Mouse (Mus musculus) kidney, embryonic 14.5 days (tissue): ENCODE measurements around the gene Cdt1. TPM values are rescaled to one million over a fixed set of nuclear protein-coding genes. Genes with fewer than 3 reads are reported as not detected.
A peak's percentile ranks its signal among the peaks of the same experiment; 100 is the strongest.

Experiments
- ATAC-seq: fragments of 200-750 bp; cut with Nextera tagmentation; 2 replicates; pipeline ENCODE4 v1.8.0; 2017; ENCODE audit warnings: moderate number of reproducible peaks, mild to moderate bottlenecking, moderate TSS enrichment, moderate library complexity; ENCODE audit not compliant: low FRiP score, low TSS enrichment
- H3K27ac ChIP-seq: fragments of 300-500 bp; sonication (generic); 2 replicates; pipeline ENCODE4 v1.5.1; 2014; ENCODE audit warnings: low read depth, mild to moderate bottlenecking, low read length, moderate library complexity, mixed read lengths
- H3K27me3 ChIP-seq: fragments of 300-500 bp; sonication (generic); 2 replicates; pipeline ENCODE4 v1.6.1; 2014; ENCODE audit warnings: mild to moderate bottlenecking, low read length; ENCODE audit not compliant: control insufficient read depth, insufficient read depth
- H3K36me3 ChIP-seq: fragments of 300-500 bp; sonication (generic); 2 replicates; pipeline ENCODE4 v1.6.1; 2014; ENCODE audit warnings: low read length, mixed read lengths; ENCODE audit not compliant: control insufficient read depth, insufficient read depth
- H3K4me1 ChIP-seq: fragments of 300-500 bp; sonication (generic); 2 replicates; pipeline ENCODE4 v1.6.1; 2014; ENCODE audit warnings: low read length, mixed read lengths; ENCODE audit not compliant: control insufficient read depth, insufficient read depth
- H3K4me2 ChIP-seq: fragments of 300-500 bp; sonication (generic); replicated peaks from 2 replicates; pipeline ENCODE4 v1.6.1; 2014; ENCODE audit warnings: low read depth, mild to moderate bottlenecking, low read length
- H3K4me3 ChIP-seq: fragments of 300-500 bp; sonication (generic); 2 replicates; pipeline ENCODE4 v1.5.1; 2014; ENCODE audit warnings: mild to moderate bottlenecking, low read length
- H3K9ac ChIP-seq: fragments of 300-500 bp; sonication (generic); 2 replicates; pipeline ENCODE4 v1.6.1; 2014; ENCODE audit warnings: low read depth, mild to moderate bottlenecking, low read length, moderate library complexity
- H3K9me3 ChIP-seq: fragments of 300-500 bp; sonication (generic); 2 replicates; pipeline ENCODE4 v1.6.1; 2016; ENCODE audit warnings: low read length; ENCODE audit not compliant: control insufficient read depth
- WGBS: fragments of 180-500 bp; shearing (Covaris S2); extraction: QIAGEN DNeasy Blood & Tissue Kit; methylation state at CpG from one replicate; pipeline ENCODE4 v1.1.7; 2014; 5-methylcytosine and 5-hydroxymethylcytosine counted together
- polyA plus RNA-seq: library from polyadenylated mRNA; unstranded; fragments of >200 nt; fragmentation: Nextera tagmentation; extraction: Ambion mirVana; gene quantifications from 2 replicates; pipeline ENCODE4 v1.2.1, GENCODE M21; 2014

Gene Cdt1
- polyA plus RNA-seq, 1 experiment from 2014 or later: 48.5 TPM

DNA sequence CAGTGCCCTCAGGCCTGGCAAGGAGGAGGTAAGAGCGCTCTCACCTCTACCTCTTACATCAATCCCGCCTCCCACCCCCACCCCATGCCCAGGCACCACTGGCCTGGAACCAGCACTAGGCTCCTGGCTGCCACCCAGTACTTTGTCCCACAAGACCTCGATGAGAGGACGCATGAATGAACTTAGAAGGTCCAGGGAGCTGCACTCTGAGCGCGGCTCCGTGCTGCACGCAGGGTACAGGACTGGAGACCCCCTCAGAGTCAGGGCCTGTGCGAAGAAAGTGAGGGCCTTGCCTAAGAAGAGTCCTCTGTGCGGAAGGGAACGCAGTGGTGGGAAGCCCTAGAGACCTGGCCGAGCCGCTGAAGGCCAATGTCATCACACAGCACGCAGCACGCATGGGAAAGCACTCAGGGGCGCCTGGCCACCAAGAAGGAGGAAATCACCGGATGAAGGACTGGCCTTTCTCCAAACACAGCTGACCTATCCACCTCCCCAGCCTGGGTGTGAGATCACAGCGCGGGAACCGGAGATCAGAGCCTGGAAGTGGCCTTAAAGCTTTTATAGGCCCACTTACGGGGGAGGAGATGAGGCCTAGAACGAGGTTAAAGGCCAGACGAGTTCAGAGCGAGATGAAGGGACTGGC lies 20.9 kb upstream of the Cdt1 start:
- Histone ChIP-seq H3K27ac (peak overlapping the region; percentile 85), H3K36me3 (no peaks in the 10 kb centered on the region; the same call in 1 of the 2 replicates), H3K4me3 (no peak overlapping the region; the same call in 1 of the 2 replicates), H3K27me3 (no peaks in the 10 kb centered on the region), H3K4me2 (peak overlapping the region; percentile 18), H3K9me3 (no peaks in the 10 kb centered on the region), H3K4me1 (peaks cover 37% of the 10 kb centered on the region), H3K9ac (peak overlapping the region; percentile 46)
- WGBS: 18% methylated on average over 24 of the region's 24 CpGs
- peak; percentile 11; the same call in 1 of the 2 replicates for ATAC-seq

DNA sequence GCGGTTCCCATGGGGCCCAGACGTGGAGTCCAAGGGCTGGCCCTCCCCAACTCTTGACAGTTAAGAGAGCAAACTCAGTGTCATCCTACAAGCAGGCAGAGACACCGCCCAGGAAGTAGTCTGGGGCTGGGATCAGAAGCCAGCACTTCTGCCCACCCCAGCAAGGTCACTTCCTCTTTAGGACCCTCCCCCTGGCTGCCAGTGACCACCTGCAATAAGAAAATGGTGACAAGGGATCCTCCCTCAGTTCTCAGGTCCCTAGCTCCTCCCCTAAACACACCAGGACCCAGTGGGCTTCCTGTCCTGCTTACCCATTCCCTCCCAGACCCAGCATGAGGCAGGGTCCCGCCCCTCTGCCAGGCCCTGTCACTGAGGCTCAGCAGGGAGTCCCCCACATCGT lies 20.0 kb upstream of the Cdt1 start:
- H3K27ac ChIP-seq: peak overlapping the region; percentile 85
- peak; percentile 26 for ATAC-seq
- WGBS: 16% methylated on average over 5 of the region's 5 CpGs
- peaks cover 37% of the 10 kb centered on the region for H3K4me1 ChIP-seq
- peak overlapping the region; percentile 1; the same call in 1 of the 2 replicates for H3K4me3 ChIP-seq
- no peaks in the 10 kb centered on the region for H3K27me3 ChIP-seq
- no peak overlapping the region; the same call in none of the 2 replicates for H3K9ac ChIP-seq
- H3K36me3 ChIP-seq: no peaks in the 10 kb centered on the region; the same call in 1 of the 2 replicates
- no peaks in the 10 kb centered on the region for H3K9me3 ChIP-seq
- H3K4me2 ChIP-seq: peak overlapping the region; percentile 18

DNA sequence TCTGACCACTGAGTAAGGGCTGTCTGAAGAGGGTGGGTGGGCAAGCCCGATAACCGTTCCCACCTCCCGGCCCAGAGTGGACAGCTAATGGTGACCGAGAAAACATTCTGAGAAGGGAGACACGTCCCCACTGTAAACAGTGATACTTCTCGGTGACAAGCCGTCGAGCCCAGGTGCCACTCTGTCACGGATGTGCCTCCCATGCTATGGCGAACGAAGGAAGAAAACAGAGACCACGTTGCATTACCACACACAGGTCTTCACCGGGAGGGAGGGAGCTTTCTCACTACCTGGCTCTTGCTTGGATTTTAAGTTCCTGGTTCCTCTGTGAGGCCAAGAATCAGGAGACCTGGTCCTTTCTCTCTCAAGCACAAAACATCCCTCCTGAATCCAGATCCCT lies 19.5 kb upstream of the Cdt1 start:
- no peaks in the 10 kb centered on the region for H3K27me3 ChIP-seq
- H3K4me1 ChIP-seq: peaks cover 37% of the 10 kb centered on the region
- WGBS: 55% methylated on average over 13 of the region's 13 CpGs
- no peak for ATAC-seq
- peak overlapping the region; percentile 18; the same call in 1 of the 2 replicates for H3K4me2 ChIP-seq
- no peaks in the 10 kb centered on the region; the same call in 1 of the 2 replicates for H3K36me3 ChIP-seq
- no peak overlapping the region; the same call in 1 of the 2 replicates for H3K9ac ChIP-seq
- no peak overlapping the region for H3K4me3 ChIP-seq
- H3K27ac ChIP-seq: no peak overlapping the region; the same call in 1 of the 2 replicates
- H3K9me3 ChIP-seq: no peaks in the 10 kb centered on the region

DNA sequence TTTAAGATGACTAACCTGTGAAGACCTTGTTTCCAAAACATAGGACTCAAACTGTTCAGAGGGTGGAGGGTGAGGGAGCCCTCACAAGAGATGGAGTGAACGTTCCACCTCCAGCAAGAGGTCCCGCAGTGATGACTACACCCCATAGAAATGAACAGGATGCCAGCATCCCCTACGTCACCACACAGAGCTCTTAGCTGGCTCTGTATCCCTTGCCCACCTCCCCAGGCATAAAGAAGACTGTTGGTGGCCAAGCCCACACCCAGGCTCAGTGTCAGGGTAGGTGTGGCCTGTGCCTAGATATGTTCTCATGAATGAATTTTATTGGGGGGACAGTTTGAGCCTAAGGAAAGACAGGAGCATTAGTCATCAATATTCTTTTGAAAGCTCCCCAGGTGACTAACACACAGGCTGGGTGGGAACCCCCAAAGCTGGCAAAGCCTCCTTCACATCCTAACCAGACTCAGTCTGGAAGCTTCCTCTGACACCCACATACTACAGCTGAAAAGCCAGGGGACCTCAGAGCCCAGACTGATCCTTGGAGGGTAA lies 18.9 kb upstream of the Cdt1 start:
- no peak overlapping the region; the same call in 1 of the 2 replicates for H3K27ac ChIP-seq

DNA sequence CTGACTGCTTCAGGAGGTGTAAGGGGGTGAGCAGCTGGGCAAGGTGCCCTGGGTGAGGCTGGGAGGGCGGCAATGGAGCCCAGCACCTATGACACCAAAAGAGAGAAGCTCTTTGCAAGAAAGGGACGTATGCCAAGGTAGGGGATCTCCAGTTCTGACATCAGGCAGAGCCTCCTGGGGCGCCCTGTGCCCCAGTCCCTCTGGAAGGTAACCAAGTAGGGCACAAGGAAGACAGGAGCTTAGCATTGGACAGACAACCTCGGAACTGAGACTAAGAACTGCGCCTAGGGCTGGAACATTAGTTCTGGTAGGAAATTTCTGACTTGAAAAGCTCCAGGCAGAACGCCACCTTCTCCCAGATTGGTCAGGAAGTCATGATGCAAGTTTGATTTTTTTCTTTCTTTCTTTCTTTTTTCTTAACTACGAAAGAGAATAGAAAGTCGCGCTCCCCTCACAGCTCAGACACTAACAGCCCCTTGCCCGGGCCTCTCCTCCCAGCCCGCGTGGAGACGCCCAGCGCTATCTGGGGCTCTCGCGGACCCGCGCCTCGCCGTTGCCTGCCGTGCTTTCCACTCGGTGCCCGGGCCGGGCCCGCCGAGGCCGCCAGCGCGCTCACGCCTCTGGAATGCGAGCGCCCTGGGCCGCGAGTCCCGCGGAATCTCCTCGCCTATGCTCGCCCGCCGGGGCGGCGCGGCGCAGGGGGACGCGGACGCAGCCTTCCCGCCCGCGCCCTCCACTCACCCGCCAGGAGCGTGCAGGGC lies 17.4 kb upstream of the Cdt1 start:
- H3K4me2 ChIP-seq: peak overlapping the region; percentile 95
- H3K4me1 ChIP-seq: peaks cover 37% of the 10 kb centered on the region
- H3K9me3 ChIP-seq: no peaks in the 10 kb centered on the region
- peak overlapping the region; percentile 91 for H3K9ac ChIP-seq
- H3K27ac ChIP-seq: peak overlapping the region; percentile 81
- H3K4me3 ChIP-seq: peak overlapping the region; percentile 65
- H3K36me3 ChIP-seq: no peaks in the 10 kb centered on the region
- no peaks in the 10 kb centered on the region for H3K27me3 ChIP-seq
- WGBS: 4% methylated on average over 51 of the region's 52 CpGs
- ATAC-seq: peak; percentile 40

More for the DNA sequence above, 18.9 kb upstream of the Cdt1 start:
- Histone ChIP-seq H3K4me2 (peak overlapping the region; percentile 95), H3K9ac (peak overlapping the region; percentile 91; the same call in 1 of the 2 replicates), H3K4me1 (peaks cover 37% of the 10 kb centered on the region), H3K9me3 (no peaks in the 10 kb centered on the region), H3K4me3 (peak overlapping the region; percentile 65; the same call in 1 of the 2 replicates), H3K36me3 (no peaks in the 10 kb centered on the region; the same call in 1 of the 2 replicates), H3K27me3 (no peaks in the 10 kb centered on the region)
- ATAC-seq: no peak
- 75% methylated on average over 3 of the region's 3 CpGs for WGBS

DNA sequence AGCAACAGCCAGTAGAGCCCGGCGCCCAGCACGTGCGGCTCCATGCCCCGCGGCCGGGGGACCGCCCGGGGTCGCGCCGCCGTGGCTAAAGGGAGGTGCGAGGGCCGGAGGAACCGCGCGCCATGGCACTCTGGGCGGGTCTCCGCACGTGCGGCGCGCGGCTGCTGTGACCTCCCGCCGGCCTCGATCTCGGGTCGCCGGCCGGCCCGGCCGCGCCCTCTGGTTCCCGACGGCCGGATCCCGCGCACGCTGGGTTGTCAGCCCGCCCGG lies 16.9 kb upstream of the Cdt1 start:
- Histone ChIP-seq H3K9ac (peak overlapping the region; percentile 91), H3K27me3 (no peaks in the 10 kb centered on the region), H3K4me3 (peak overlapping the region; percentile 65), H3K4me1 (peaks cover 34% of the 10 kb centered on the region), H3K27ac (peak overlapping the region; percentile 81), H3K9me3 (no peaks in the 10 kb centered on the region), H3K4me2 (peak overlapping the region; percentile 95), H3K36me3 (no peaks in the 10 kb centered on the region)
- WGBS: 0% methylated on average over 35 of the region's 43 CpGs
- ATAC-seq: peak; percentile 37; the same call in 1 of the 2 replicates

DNA sequence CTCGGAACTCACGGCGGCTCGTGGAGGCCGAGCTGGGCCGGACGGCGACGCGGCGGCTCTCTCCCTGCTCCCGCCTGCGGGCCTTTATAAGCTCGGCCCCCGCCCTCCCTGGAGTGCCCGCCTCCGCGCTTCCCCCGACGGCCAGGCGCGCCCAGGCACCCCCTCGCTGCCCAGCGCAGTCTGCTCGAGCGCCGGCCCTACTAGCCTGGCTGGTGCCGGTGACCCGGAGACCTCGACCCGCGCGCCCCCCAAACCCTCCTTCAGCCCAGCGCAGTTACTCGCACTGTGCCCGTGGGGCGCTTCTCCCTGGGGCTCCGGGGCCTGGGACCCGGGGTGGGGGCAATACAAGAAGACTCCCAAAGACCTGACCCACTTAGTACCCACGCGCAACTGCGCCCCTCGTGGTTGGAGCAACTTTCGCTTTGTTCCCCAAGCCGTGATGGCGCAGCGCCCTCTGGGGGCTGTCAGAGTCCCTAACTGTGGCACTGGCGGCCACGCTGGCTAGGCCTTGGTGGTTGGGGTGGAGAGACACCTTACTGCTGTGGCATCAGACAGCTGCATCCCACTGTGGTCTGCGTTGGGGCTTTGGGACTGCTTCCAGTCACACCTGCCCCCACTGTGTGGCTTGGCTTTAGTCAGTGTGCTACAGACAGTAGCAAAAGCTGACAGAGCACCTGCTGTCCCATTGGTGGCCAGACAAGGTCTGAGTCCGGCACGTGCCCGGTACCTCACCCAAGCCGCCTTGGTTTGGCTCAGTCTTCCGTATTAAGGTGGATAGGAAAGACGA lies 16.4 kb upstream of the Cdt1 start, which contains the start of gene Piezo1:
Gene Piezo1 (minus strand): TSS at position 65 of the 787 bp plus-strand sequence.
- Histone ChIP-seq H3K9me3 (no peaks in the 10 kb centered on the region), H3K4me1 (peaks cover 32% of the 10 kb centered on the region)
- WGBS: 17% methylated on average over 38 of the region's 56 CpGs

DNA sequence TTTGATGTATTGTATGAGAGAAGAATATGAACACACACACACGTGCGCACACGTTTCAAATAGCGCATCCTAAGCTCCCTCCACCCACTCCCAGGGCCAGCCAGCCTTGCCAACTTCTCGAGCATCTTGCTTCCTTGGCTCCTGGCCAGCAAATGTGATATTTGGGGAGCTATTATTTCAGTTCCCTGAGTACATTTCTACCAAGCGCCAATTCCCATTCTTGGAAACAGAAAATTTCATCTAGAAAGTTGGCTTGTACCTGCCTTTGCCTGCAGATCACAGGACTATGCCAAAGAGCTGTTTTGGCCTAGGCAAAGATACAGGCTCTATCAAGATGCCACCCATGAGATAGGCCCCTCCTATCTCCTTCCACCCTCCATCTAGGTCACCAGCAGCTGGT lies 13.0 kb upstream of the Cdt1 start:
- Histone ChIP-seq H3K4me3 (no peak overlapping the region), H3K36me3 (no peaks in the 10 kb centered on the region), H3K27me3 (no peaks in the 10 kb centered on the region), H3K4me1 (peaks cover 15% of the 10 kb centered on the region), H3K9ac (no peak overlapping the region), H3K27ac (no peak overlapping the region), H3K9me3 (no peaks in the 10 kb centered on the region), H3K4me2 (no peak overlapping the region)
- 88% methylated on average over 6 of the region's 6 CpGs for WGBS
- ATAC-seq: no peak

More for the DNA sequence above, 16.4 kb upstream of the Cdt1 start, which contains the start of gene Piezo1:
- Histone ChIP-seq H3K27ac (peak within 1 kb of the TSS; percentile 81), H3K4me2 (peak within 1 kb of the TSS; percentile 95), H3K4me3 (peak within 1 kb of the TSS; percentile 65), H3K9ac (peak within 1 kb of the TSS; percentile 91), H3K36me3 (no peaks in the 10 kb centered on the region), H3K27me3 (no peaks in the 10 kb centered on the region)
- ATAC-seq: peak; percentile 72
